Mouse (Mus musculus): Measurements from ENCODE around the gene F11r. TPM values are rescaled to one million over a fixed set of nuclear protein-coding genes. Genes with fewer than 3 reads are reported as not detected.

F11r gene
- polyA plus RNA-seq, 1 experiment from 2014 or later = 74.7 TPM

DNA sequence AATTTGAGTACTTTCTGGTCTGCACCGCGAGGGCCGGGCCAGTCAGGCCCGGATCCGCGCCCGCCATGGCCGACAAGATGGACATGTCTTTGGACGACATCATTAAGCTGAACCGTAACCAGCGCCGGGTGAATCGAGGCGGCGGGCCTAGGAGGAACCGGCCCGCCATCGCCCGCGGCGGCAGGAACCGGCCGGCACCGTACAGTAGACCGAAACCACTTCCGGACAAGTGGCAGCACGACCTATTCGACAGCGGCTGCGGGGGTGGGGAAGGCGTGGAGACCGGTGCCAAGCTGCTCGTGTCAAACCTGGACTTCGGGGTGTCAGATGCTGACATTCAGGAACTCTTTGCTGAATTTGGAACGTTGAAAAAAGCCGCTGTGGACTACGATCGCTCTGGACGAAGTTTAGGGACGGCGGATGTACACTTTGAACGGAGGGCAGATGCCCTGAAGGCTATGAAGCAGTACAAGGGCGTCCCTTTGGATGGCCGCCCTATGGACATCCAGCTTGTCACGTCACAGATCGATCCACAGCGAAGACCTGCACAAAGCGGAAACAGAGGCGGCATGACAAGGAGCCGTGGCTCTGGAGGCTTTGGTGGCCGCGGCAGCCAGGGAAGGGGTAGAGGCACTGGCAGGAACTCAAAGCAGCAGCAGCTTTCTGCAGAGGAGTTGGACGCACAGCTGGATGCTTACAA, 66.4 kb downstream of the F11r start:
- peak overlapping the region; percentile 90 to 94 for H3K27ac ChIP-seq (replicated peaks in 1 of 2; ENCODE audit: control insufficient read depth in 1 of 2, insufficient read depth in 1 of 2, low read depth in 2 of 2, low read length in 2 of 2)
- H3K4me1 ChIP-seq (ENCODE audit: control insufficient read depth in 2 of 2, insufficient read depth in 2 of 2, low read length in 2 of 2) = peaks cover 2 to 8% of the 10 kb centered on the region in 2 experiments; a peak in 3 of 4 replicates
- peak overlapping the region; percentile 64 to 86 for H3K4me3 ChIP-seq (ENCODE audit: control insufficient read depth in 1 of 2, insufficient read depth in 1 of 2, low read depth in 1 of 2, low read length in 2 of 2)
- H3K27me3 ChIP-seq (ENCODE audit: control insufficient read depth, insufficient read depth, low read length) = no peaks in the 10 kb centered on the region
- peak overlapping the region; percentile 90 for H3K9ac ChIP-seq (ENCODE audit: low read length)
- H3K36me3 ChIP-seq (ENCODE audit: control insufficient read depth, insufficient read depth, low read length) = no peaks in the 10 kb centered on the region
- WGBS = under 1% methylated on average over 53 of the region's 53 CpGs
- ATAC-seq (ENCODE audit: insufficient number of reproducible peaks, insufficient read depth, low FRiP score, low read depth) = peak; percentile 49
- peak overlapping the region; percentile 72 for H3K4me2 ChIP-seq (ENCODE audit: low read length)
- H3K9me3 ChIP-seq (ENCODE audit: control insufficient read depth, low read length) = no peaks in the 10 kb centered on the region

DNA sequence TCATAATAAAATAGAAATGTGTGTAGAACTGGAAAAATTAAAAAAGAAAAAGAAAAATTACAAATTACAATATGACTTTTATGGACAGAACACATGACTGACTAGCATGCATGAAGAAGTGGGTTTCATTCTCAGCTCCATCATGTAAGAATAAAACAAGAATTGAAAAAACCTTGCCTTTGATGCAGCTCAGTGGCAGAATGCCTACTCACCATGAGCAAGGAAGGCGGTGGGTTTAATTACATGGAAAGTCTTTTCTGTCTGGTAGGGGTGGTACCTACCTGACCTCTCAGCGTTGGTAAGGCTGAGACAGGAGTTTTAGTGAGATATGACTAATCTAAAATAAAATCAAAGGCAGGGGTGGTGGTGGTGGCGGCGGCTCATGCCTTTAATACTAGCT, 67.3 kb downstream of the F11r start:
- Histone ChIP-seq H3K4me2 (ENCODE audit: low read length) (peak overlapping the region; percentile 72), H3K9ac (ENCODE audit: low read length) (peak overlapping the region; percentile 90), H3K27ac (replicated peaks in 1 of 2; ENCODE audit: control insufficient read depth in 1 of 2, insufficient read depth in 1 of 2, low read depth in 2 of 2, low read length in 2 of 2) (no peak overlapping the region), H3K36me3 (ENCODE audit: control insufficient read depth, insufficient read depth, low read length) (no peaks in the 10 kb centered on the region), H3K27me3 (ENCODE audit: control insufficient read depth, insufficient read depth, low read length) (no peaks in the 10 kb centered on the region), H3K4me3 (ENCODE audit: control insufficient read depth in 1 of 2, insufficient read depth in 1 of 2, low read depth in 1 of 2, low read length in 2 of 2) (peak overlapping the region in 1 of 2 experiments; percentile 64; a peak in 2 of 4 replicates), H3K9me3 (ENCODE audit: control insufficient read depth, low read length) (no peaks in the 10 kb centered on the region), H3K4me1 (ENCODE audit: control insufficient read depth in 2 of 2, insufficient read depth in 2 of 2, low read length in 2 of 2) (peaks cover 2 to 8% of the 10 kb centered on the region in 2 experiments; a peak in 3 of 4 replicates)
- ATAC-seq (ENCODE audit: insufficient number of reproducible peaks, insufficient read depth, low FRiP score, low read depth) = no peak
- WGBS = 76% methylated on average over 4 of the region's 4 CpGs

DNA sequence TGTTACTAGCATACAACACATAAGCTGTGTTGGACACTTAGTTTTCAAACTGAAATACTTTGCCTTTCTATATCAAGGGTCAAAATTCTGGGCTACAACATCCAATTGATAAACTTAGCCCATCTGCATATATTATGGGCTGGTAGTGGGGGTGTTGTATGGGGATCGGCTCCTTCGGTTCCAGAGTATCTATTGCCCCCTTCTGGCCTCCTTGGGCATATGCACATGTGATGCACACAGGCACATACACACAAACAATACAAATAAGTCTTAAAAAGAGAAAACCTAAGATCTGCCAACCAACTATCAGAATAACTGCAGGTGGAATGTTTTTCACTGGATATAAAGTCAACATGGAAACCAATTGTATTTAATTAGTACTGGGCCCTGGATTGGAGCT, 75.9 kb downstream of the F11r start:
- no peaks in the 10 kb centered on the region; the same call in 1 of the 2 replicates for H3K9me3 ChIP-seq (ENCODE audit: control insufficient read depth, low read length)
- no peaks in the 10 kb centered on the region for H3K4me1 ChIP-seq (ENCODE audit: control insufficient read depth in 2 of 2, insufficient read depth in 2 of 2, low read length in 2 of 2)
- 85% methylated on average over 2 of the region's 2 CpGs for WGBS

DNA sequence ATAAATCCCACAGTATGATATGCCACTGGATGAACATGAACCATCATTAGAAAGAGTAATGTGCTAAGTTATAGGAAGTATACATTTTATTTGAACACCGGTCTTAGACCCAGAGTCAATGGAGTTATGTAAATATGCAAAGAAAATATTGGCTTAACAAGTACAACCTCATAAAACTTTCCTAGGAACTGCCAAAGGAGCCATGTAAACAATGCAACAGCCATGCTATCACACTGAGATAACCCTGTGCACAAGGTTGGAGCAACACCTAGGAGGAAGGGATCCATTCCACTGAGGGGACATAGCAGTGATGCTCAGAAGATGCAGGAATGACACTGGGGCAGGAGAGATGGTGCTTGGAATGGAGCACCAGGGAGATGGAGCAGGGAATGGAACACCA, 76.4 kb downstream of the F11r start:
- no peak overlapping the region for H3K4me3 ChIP-seq (ENCODE audit: control insufficient read depth in 1 of 2, insufficient read depth in 1 of 2, low read depth in 1 of 2, low read length in 2 of 2)
- no peak overlapping the region for H3K9ac ChIP-seq (ENCODE audit: low read length)
- no peak for ATAC-seq (ENCODE audit: insufficient number of reproducible peaks, insufficient read depth, low FRiP score, low read depth)
- H3K36me3 ChIP-seq (ENCODE audit: control insufficient read depth, insufficient read depth, low read length) = no peaks in the 10 kb centered on the region
- no peaks in the 10 kb centered on the region; the same call in 1 of the 2 replicates for H3K9me3 ChIP-seq (ENCODE audit: control insufficient read depth, low read length)
- no peaks in the 10 kb centered on the region for H3K27me3 ChIP-seq (ENCODE audit: control insufficient read depth, insufficient read depth, low read length)
- WGBS = 88% methylated on average over 1 of the region's 1 CpGs
- H3K27ac ChIP-seq (replicated peaks in 1 of 2; ENCODE audit: control insufficient read depth in 1 of 2, insufficient read depth in 1 of 2, low read depth in 2 of 2, low read length in 2 of 2) = no peak overlapping the region
- H3K4me1 ChIP-seq (ENCODE audit: control insufficient read depth in 2 of 2, insufficient read depth in 2 of 2, low read length in 2 of 2) = no peaks in the 10 kb centered on the region
- no peak overlapping the region for H3K4me2 ChIP-seq (ENCODE audit: low read length)

More for the DNA sequence above, 75.9 kb downstream of the F11r start:
- Histone ChIP-seq H3K36me3 (ENCODE audit: control insufficient read depth, insufficient read depth, low read length) (no peaks in the 10 kb centered on the region), H3K9ac (ENCODE audit: low read length) (no peak overlapping the region), H3K27me3 (ENCODE audit: control insufficient read depth, insufficient read depth, low read length) (no peaks in the 10 kb centered on the region), H3K27ac (replicated peaks in 1 of 2; ENCODE audit: control insufficient read depth in 1 of 2, insufficient read depth in 1 of 2, low read depth in 2 of 2, low read length in 2 of 2) (no peak overlapping the region), H3K4me2 (ENCODE audit: low read length) (no peak overlapping the region), H3K4me3 (ENCODE audit: control insufficient read depth in 1 of 2, insufficient read depth in 1 of 2, low read depth in 1 of 2, low read length in 2 of 2) (no peak overlapping the region)
- no peak for ATAC-seq (ENCODE audit: insufficient number of reproducible peaks, insufficient read depth, low FRiP score, low read depth)

Other genes starting within 250 kb of the F11r start
- 58.8 TPM in 2 replicates for gene Pcp4l1, start 241.3 kb upstream of the F11r start, polyA plus RNA-seq (2014; fragmentation: Nextera tagmentation; extraction: Ambion mirVana)
- 0.28 and 0.32 TPM in 2 replicates for gene Nr1i3, start 223.6 kb upstream of the F11r start, polyA plus RNA-seq (2014; fragmentation: Nextera tagmentation; extraction: Ambion mirVana)
- gene Tomm40l, start 215.0 kb upstream of the F11r start, polyA plus RNA-seq (2014; fragmentation: Nextera tagmentation; extraction: Ambion mirVana) = 54.2 and 58.4 TPM in 2 replicates
- gene Apoa2, start 212.5 kb upstream of the F11r start, polyA plus RNA-seq (2014; fragmentation: Nextera tagmentation; extraction: Ambion mirVana) = 5.3 TPM in 2 replicates
- 30.1 and 37.7 TPM in 2 replicates for gene Fcer1g, start 203.2 kb upstream of the F11r start, polyA plus RNA-seq (2014; fragmentation: Nextera tagmentation; extraction: Ambion mirVana)
- 2.8 and 3.0 TPM in 2 replicates for gene Adamts4, start 187.1 kb upstream of the F11r start, polyA plus RNA-seq (2014; fragmentation: Nextera tagmentation; extraction: Ambion mirVana)
- 541 and 561 TPM in 2 replicates for gene Ndufs2, start 186.1 kb upstream of the F11r start, polyA plus RNA-seq (2014; fragmentation: Nextera tagmentation; extraction: Ambion mirVana)
- 52.8 and 55.6 TPM in 2 replicates for gene B4galt3, start 167.2 kb upstream of the F11r start, polyA plus RNA-seq (2014; fragmentation: Nextera tagmentation; extraction: Ambion mirVana)
- gene Ppox, start 156.3 kb upstream of the F11r start, polyA plus RNA-seq (2014; fragmentation: Nextera tagmentation; extraction: Ambion mirVana) = 42.9 and 44.8 TPM in 2 replicates
- gene Usp21, start 149.5 kb upstream of the F11r start, polyA plus RNA-seq (2014; fragmentation: Nextera tagmentation; extraction: Ambion mirVana) = 43.2 and 45.5 TPM in 2 replicates
- 96.0 and 111 TPM in 2 replicates for gene Ufc1, start 142.5 kb upstream of the F11r start, polyA plus RNA-seq (2014; fragmentation: Nextera tagmentation; extraction: Ambion mirVana)
- gene Dedd, start 108.4 kb upstream of the F11r start, polyA plus RNA-seq (2014; fragmentation: Nextera tagmentation; extraction: Ambion mirVana) = 31.4 and 42.4 TPM in 2 replicates
- gene Nit1, start 91.9 kb upstream of the F11r start, polyA plus RNA-seq (2014; fragmentation: Nextera tagmentation; extraction: Ambion mirVana) = 28.4 and 31.8 TPM in 2 replicates
- gene Pfdn2, start 91.9 kb upstream of the F11r start, polyA plus RNA-seq (2014; fragmentation: Nextera tagmentation; extraction: Ambion mirVana) = 34.3 and 42.2 TPM in 2 replicates
- 0.63 and 1.0 TPM in 2 replicates for gene Klhdc9, start 76.7 kb upstream of the F11r start, polyA plus RNA-seq (2014; fragmentation: Nextera tagmentation; extraction: Ambion mirVana)
- gene Nectin4, start 67.4 kb upstream of the F11r start, polyA plus RNA-seq (2014; fragmentation: Nextera tagmentation; extraction: Ambion mirVana) = 0.12 TPM in 1 of 2 replicates, not detected in the other
- gene Arhgap30, start 48.6 kb upstream of the F11r start, polyA plus RNA-seq (2014; fragmentation: Nextera tagmentation; extraction: Ambion mirVana) = 0.54 and 0.62 TPM in 2 replicates
- gene Usf1, start 26.2 kb upstream of the F11r start, polyA plus RNA-seq (2014; fragmentation: Nextera tagmentation; extraction: Ambion mirVana) = 46.7 and 58.5 TPM in 2 replicates
- gene Tstd1, start 18.7 kb upstream of the F11r start, polyA plus RNA-seq (2014; fragmentation: Nextera tagmentation; extraction: Ambion mirVana) = 1.5 and 2.1 TPM in 2 replicates
- gene Alyref2, start 65.9 kb downstream of the F11r start, polyA plus RNA-seq (2014; fragmentation: Nextera tagmentation; extraction: Ambion mirVana) = 12.9 and 14.4 TPM in 2 replicates
- gene Itln1, start 97.8 kb downstream of the F11r start, polyA plus RNA-seq (2014; fragmentation: Nextera tagmentation; extraction: Ambion mirVana) = not detected in 2 replicates
- gene Cd244a, start 121.7 kb downstream of the F11r start, polyA plus RNA-seq (2014; fragmentation: Nextera tagmentation; extraction: Ambion mirVana) = 0.09 TPM in 1 of 2 replicates, not detected in the other
- gene Ly9, start 169.9 kb downstream of the F11r start, polyA plus RNA-seq (2014; fragmentation: Nextera tagmentation; extraction: Ambion mirVana) = 0.23 TPM in 1 of 2 replicates, not detected in the other
- gene Slamf7, start 215.5 kb downstream of the F11r start, polyA plus RNA-seq (2014; fragmentation: Nextera tagmentation; extraction: Ambion mirVana) = 0.22 TPM in 1 of 2 replicates, not detected in the other
- gene Cd48, start 244.5 kb downstream of the F11r start, polyA plus RNA-seq (2014; fragmentation: Nextera tagmentation; extraction: Ambion mirVana) = 1.7 and 3.7 TPM in 2 replicates

Data from heart, embryonic 14.5 days (tissue).